Comparison of ENCODE assay signal across 19 mouse cellular contexts in the genomic region with DNA sequence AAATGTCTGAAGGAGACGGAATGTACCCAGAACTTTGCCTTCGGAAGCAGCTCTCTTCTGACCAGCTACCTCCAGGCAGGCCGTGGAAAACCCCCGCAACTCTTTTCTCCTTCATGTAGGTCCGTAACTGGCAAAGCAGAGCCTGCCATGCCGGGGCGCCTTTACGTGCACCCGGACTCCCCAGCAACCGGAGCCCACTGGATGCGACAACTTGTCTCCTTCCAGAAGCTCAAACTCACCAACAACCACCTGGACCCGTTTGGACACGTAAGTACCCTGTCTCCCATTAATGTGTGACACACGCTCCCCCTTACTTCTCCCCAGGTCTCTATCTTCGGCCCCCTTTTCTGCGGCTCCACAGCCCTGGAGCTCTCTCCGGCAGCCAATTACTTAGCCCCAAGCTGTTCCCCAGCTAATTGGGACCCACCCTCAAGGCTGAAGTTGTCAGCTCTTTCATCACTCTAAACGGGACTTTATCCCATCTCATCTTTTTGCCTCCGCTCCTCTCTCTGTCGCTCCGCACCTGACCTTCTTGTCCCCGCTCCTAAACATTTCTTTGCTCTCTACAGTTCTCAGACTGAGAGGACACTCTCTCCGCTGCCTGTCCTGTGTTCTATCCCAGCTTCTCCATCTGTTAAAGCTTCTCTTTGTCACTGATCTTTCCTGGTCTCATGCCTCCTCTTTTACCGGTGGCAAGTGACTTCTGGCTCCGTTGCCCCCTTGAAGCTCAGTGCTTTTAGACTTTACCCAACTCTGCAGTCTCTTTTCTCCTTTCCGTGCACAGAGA. TPM values are rescaled to one million over a fixed set of nuclear protein-coding genes. Genes with fewer than 3 reads are reported as not detected.
DNase-seq lines count a peak whose midpoint lies in the region; ATAC-seq and TF ChIP-seq lines count a peak whose summit lies in the region.
"Had no signal": no experiment of that assay in that cellular context is flagged by ENCODE, and none has a peak within 500 bp of the region (broad histone marks: within the 10 kb centered on the region; RNA-seq: fewer than 3 reads in every experiment).

No protein-coding gene starts in this region.

- intact Hi-C loops in heart, postnatal 14 days (cut with DNase I): no loop called here
- intact Hi-C loops in gastrocnemius, adult 2 months (cut with DNase I): no loop called here

- H3K9me3 ChIP-seq in heart, embryonic 11.5 days (replicated peaks; ENCODE audit: control insufficient read depth, low read length): no peaks in the 10 kb centered on the region
- no peaks in the 10 kb centered on the region for H3K9me3 ChIP-seq in lung, embryonic 14.5 days (ENCODE audit: low read depth, low read length)
- no peaks in the 10 kb centered on the region for H3K9me3 ChIP-seq in limb, embryonic 13.5 days
- H3K9me3 ChIP-seq: embryonic facial prominence, embryonic 15.5 days had no signal

- 19% methylated on average over 26 of the region's 26 CpGs for WGBS in heart, embryonic 11.5 days (ENCODE audit: insufficient replicate concordance)
- 7% methylated on average over 26 of the region's 26 CpGs for WGBS in lung, embryonic 14.5 days
- WGBS in limb, embryonic 13.5 days: 5% methylated on average over 25 of the region's 26 CpGs

- H3K27me3 ChIP-seq in heart, embryonic 11.5 days (ENCODE audit: control insufficient read depth, insufficient read depth, low read length): peaks cover 12% of the 10 kb centered on the region
- H3K27me3 ChIP-seq in lung, embryonic 14.5 days (ENCODE audit: insufficient read depth, low read length): peaks cover 51% of the 10 kb centered on the region
- peaks cover 87% of the 10 kb centered on the region for H3K27me3 ChIP-seq in limb, embryonic 13.5 days

- H3K27ac ChIP-seq in heart, embryonic 11.5 days (ENCODE audit: low read depth, low read length): peak overlapping the region; percentile 79
- H3K27ac ChIP-seq in lung, embryonic 14.5 days (ENCODE audit: low read depth): peak overlapping the region; percentile 89
- H3K27ac ChIP-seq in limb, embryonic 13.5 days: peak overlapping the region; percentile 85
- H3K27ac ChIP-seq in gastrocnemius, adult 2 months: no peak overlapping the region
- H3K27ac ChIP-seq: embryonic facial prominence, embryonic 15.5 days had no signal

- no peak for ATAC-seq in heart, embryonic 11.5 days (replicated peaks; ENCODE audit: insufficient number of reproducible peaks, low FRiP score, low TSS enrichment)
- no peak for ATAC-seq in lung, embryonic 14.5 days (ENCODE audit: insufficient read depth)
- no peak for ATAC-seq in limb, embryonic 13.5 days (ENCODE audit: low FRiP score, low read depth)
- ATAC-seq: activated CD4-positive, CD25-positive, alpha-beta regulatory T cell, adult 4 months; forebrain, embryonic 16.5 days; inflammation-experienced regulatory T-cells, adult 6 months; liver, postnatal 0 days had no signal

- H3K9ac ChIP-seq in heart, embryonic 11.5 days (ENCODE audit: low read depth, low read length): peak overlapping the region; percentile 77
- H3K9ac ChIP-seq in lung, embryonic 14.5 days: peak overlapping the region; percentile 98
- peak overlapping the region; percentile 93 for H3K9ac ChIP-seq in limb, embryonic 13.5 days
- H3K9ac ChIP-seq: embryonic facial prominence, embryonic 15.5 days; liver, postnatal 0 days had no signal

- TF ChIP-seq CTCF in lung, embryonic 14.5 days (IDR thresholded peaks at IDR 0.05; ENCODE audit: low read depth): no peak
- no peak for TF ChIP-seq CTCF in gastrocnemius, adult 2 months (IDR thresholded peaks at IDR 0.05)

- H3K36me3 ChIP-seq in heart, embryonic 11.5 days (ENCODE audit: control insufficient read depth, insufficient read depth, low read length): no peaks in the 10 kb centered on the region; the same call in 1 of the 2 replicates
- H3K36me3 ChIP-seq in lung, embryonic 14.5 days (ENCODE audit: insufficient read depth): peaks cover 81% of the 10 kb centered on the region
- H3K36me3 ChIP-seq in limb, embryonic 13.5 days: peaks cover 26% of the 10 kb centered on the region
- H3K36me3 ChIP-seq: embryonic facial prominence, embryonic 15.5 days had no signal

- peaks cover 50% of the 10 kb centered on the region for H3K4me1 ChIP-seq in heart, embryonic 11.5 days (ENCODE audit: control insufficient read depth, insufficient read depth, low read length)
- H3K4me1 ChIP-seq in lung, embryonic 14.5 days (ENCODE audit: insufficient read depth): peaks cover 8% of the 10 kb centered on the region; the same call in 1 of the 2 replicates
- peaks cover 57% of the 10 kb centered on the region for H3K4me1 ChIP-seq in limb, embryonic 13.5 days

- H3K4me2 ChIP-seq in heart, embryonic 11.5 days: peak overlapping the region; percentile 59
- peak overlapping the region; percentile 84 for H3K4me2 ChIP-seq in lung, embryonic 14.5 days
- peak overlapping the region; percentile 76 for H3K4me2 ChIP-seq in limb, embryonic 13.5 days (replicated peaks)
- H3K4me2 ChIP-seq: embryonic facial prominence, embryonic 15.5 days had no signal

- no peak for DNase-seq in heart, postnatal 14 days
- DNase-seq in lung, embryonic 14.5 days: peak; percentile 46
- DNase-seq in lung, postnatal 10 days: no peak
- peak; percentile 7 for DNase-seq in ZHBTc4 (ENCODE audit: low read depth, low spot score)
- no peak for DNase-seq in gastrocnemius, adult 2 months
- DNase-seq: cerebellum, adult 8-10 months; gastrocnemius, postnatal 14 days; liver, postnatal 0 days; right cerebral cortex, postnatal 25 days had no signal

- H3K4me3 ChIP-seq in heart, embryonic 11.5 days (ENCODE audit: low read depth, low read length): peak overlapping the region; percentile 27
- peak overlapping the region; percentile 63 for H3K4me3 ChIP-seq in lung, embryonic 14.5 days (ENCODE audit: low read depth, low read length)
- H3K4me3 ChIP-seq in limb, embryonic 13.5 days: peak overlapping the region; percentile 46
- no peak overlapping the region for H3K4me3 ChIP-seq in gastrocnemius, adult 2 months
- H3K4me3 ChIP-seq: embryonic facial prominence, embryonic 15.5 days had no signal

RNA-seq across cellular contexts. Expression of gene Tbx5, which starts 9.4 kb away (rescaled TPM):
- polyA plus RNA-seq in heart, embryonic 11.5 days (2014; fragmentation: Nextera tagmentation; extraction: Ambion mirVana): 40.1 and 41.1 TPM in 2 replicates
- total RNA-seq in heart, postnatal 14 days (2021): 10 to 100 TPM; 18.9 to 36.8 TPM
- 57.7 and 59.4 TPM in 2 replicates for polyA plus RNA-seq in lung, embryonic 14.5 days (2014; fragmentation: Nextera tagmentation; extraction: Ambion mirVana)
- 34.8 and 51.5 TPM in 2 replicates for polyA plus RNA-seq in limb, embryonic 13.5 days (2015; fragmentation: Nextera tagmentation; extraction: Ambion mirVana)
- total RNA-seq in gastrocnemius, adult 2 months (2021): under 1 TPM in 1 of 2 experiments, not detected in 1; 0.28 TPM
- total RNA-seq: layer of hippocampus, adult 8-10 months; left cerebral cortex, postnatal 10 days; MEL had no signal
- polyA plus RNA-seq: activated CD4-positive, CD25-positive, alpha-beta regulatory T cell, adult 4 months; C2C12; forebrain, embryonic 16.5 days; inflammation-experienced regulatory T-cells, adult 6 months; liver, postnatal 0 days had no signal

Comparison
In these comparisons a context has a peak if more than half of its experiments do, and no peak if none do; other contexts are left out.
1. DNase-seq: peak in lung, embryonic 14.5 days (single experiment) and ZHBTc4 (single experiment); none in heart, postnatal 14 days (0 of 2), lung, postnatal 10 days (single experiment) and gastrocnemius, adult 2 months (single experiment).
2. Peak in every context shown above with its lines, with median percentiles within 50 percentile points of each other: H3K4me2 ChIP-seq and H3K9ac ChIP-seq.